Mouse (Mus musculus): ENCODE measurements around the gene Anp32a.

Anp32a gene

DNA sequence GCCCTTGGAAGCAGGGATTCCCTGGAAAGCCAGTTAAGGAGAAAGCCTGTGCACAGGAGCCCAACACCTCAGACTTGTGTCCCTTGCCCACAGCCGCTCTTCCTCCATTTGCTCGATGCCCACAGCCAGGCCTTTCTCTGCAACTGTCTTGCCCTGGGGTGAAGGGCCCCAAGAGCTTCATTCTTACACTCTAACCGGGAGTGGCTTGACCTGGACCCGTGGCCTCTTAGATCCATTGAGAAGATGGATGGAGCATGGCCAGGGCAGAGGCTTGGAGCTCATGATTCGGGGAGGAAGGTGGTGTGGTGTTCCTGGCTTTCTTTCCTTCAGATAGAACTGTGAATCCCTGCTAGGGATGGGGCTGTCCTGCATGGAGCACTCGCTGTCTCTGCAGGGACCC is 28.1 kb downstream of the Anp32a start:
- no peak for DNase-seq (ENCODE audit: low spot score)

DNA sequence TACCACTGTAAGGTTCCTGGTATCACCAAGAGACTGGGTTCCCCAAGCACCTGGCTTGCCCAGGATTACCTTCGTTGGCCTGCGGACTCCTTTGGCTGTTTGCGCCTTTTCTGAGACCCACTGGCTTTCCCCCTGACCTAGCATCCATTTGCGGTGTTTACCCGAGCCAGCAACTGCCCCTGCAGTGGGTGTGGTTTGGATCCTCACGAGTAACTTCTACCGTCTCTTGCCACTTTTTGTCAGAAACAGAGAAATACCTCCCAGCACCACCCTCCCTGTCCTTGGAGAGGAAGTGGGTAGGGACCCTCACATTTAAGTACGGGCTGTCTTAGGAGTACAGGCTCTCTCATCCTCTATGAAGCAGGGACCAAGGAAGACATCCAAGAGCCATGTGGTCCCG is 29.1 kb downstream of the Anp32a start:
- no peak for DNase-seq (ENCODE audit: low spot score)

DNA sequence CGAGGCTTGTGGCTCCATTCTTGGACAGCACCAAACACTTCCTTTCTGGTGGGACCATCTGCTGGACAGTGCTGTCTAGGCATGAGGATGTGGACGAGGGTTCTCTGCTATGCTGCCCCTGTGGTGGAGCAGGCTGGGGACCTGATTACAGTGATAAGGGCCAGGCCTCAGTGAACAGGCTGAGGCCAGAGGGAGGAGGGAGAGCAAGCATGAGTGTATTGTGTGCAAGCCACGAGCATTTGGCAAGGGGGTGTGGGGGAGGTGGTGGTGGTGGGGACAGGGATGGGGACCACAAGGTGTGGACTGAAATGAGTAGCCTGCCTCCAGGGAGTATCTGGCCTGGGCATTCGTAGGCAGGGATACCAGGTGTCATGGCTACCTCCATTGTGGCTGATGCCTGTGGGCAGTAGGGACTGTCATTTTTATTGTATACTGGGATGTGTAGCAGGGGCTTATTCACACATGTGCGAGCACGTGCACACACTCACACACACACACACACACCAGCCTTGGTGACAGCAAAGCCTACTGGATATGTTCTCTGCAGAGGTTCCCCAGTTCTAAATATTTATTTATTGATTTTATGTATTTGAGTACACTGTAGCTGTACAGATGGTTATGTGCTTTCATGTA is 29.7 kb downstream of the Anp32a start:
- DNase-seq (ENCODE audit: low spot score) = no peak

DNA sequence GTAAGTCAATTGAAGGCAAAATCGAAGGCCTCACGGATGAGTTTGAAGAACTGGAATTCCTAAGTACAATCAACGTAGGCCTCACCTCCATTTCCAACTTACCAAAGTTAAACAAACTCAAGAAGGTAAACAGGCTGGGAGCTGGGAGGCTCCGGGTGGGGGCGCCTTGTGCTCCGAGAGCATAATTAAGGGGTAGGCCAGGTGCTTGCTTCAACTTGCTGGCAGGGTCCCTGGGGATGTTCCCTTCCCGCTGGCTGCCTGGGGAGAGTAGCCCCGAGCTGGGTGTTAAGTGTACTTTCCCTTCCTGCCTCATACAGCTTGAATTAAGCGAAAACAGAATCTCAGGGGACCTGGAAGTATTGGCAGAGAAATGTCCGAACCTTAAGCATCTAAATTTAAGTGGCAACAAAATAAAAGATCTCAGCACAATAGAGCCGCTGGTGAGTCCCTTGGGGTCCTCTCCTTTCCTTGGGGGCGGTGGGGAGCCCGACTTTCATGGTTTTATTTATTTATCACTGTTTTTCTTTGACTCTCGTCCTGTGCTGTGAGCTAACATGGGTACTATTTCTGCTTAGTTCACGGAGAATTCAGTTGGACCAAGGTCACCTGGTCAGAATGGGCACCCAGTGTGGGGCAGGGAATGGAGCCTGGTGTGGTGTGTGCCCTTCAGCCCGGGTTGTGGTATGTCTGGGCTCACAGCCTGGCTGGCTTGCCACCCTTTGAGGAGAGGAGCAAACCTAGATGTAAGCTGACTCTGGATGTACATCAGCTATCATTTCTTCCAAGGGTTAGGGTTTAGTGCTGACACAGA is 30.9 kb downstream of the Anp32a start:
- DNase-seq (ENCODE audit: low spot score) = no peak

DNA sequence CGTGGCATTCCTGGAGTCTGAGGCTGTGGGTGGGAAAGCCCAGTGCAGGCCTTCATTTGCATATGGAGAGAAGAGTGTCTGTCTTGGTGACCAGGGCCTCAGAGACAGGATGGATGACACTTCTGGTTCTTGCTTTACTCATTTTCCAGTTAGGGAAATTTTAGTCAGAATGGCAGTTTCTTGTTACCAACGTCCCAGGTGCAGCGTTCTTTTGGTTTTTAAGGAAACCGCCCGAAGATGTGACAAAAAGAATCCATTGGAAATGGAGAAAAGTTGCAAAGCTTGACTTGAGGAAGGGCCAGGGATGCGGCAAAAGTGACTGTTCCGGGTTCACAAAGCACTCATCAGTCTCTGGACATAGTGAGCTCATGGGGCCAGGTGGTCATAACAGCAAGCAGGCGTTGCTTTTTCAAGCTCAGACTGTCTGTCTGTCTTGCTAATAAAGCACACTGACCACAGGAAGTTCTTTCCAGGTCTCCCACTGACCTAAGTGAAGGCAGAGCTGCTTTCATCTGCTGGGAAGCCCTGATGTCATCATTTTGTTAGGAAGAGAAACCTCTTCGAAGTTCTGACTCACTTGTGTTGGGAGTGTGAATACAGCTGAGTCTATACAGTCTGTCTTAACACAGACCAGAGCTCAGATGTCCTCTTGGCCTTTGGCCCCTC is 31.6 kb downstream of the Anp32a start:
- no peak for DNase-seq (ENCODE audit: low spot score)

DNA sequence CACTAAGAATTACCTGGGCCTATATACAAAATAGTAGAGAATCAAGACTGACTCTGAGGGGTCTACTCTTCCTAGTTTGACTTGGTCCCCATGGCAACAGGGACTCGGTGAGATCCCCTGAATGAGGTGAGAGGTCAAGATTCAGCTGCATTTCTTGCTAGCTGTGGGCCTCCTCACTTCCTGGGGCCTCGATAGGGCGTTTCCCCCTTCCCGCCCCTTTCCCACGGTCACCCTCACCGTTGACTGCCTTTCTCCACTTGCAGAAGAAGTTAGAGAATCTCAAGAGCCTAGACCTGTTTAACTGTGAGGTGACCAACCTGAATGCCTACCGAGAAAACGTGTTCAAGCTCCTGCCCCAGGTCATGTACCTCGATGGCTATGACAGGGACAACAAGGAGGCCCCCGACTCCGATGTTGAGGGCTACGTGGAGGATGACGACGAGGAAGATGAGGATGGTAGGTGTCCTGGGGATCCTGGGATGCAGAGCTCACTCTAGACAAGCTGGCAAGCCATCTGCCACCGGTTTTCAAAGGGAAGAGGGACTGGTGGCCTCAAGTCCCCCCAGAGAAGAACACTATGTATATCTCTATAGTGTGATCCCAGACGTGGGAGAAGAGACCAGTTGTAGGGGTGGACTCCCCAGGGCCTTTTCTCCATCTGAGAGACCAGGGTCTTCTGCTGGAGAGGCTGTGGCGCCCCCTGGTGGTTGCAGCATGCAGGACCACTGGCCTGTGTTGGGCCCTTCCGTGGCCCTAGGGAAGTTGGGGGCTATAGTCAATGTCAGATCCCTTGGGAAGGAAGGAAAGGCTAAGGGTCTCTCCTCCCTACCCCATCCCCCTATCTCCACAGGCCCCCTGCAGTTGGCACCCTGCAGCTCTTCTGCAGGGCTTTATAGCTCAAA is 32.4 kb downstream of the Anp32a start:
- DNase-seq (ENCODE audit: low spot score) = no peak

DNA sequence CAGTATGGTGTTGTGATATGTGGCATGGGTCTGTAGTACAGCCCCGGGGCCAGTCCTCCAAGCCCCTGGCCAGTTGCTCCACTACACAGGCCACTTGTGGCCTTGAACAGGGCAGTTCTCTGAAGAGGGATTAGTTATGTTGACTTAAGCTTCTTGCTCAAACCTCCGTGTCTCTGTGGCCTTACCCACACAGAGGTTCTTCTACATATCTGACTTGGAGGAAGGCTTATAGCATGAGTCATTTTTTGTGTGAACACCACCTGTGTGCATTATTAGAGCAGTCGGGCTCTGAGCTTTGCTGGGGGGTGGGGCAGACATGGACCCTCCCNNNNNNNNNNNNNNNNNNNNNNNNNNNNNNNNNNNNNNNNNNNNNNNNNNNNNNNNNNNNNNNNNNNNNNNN is 33.2 kb downstream of the Anp32a start:
- no peak for DNase-seq (ENCODE audit: low spot score)

DNA sequence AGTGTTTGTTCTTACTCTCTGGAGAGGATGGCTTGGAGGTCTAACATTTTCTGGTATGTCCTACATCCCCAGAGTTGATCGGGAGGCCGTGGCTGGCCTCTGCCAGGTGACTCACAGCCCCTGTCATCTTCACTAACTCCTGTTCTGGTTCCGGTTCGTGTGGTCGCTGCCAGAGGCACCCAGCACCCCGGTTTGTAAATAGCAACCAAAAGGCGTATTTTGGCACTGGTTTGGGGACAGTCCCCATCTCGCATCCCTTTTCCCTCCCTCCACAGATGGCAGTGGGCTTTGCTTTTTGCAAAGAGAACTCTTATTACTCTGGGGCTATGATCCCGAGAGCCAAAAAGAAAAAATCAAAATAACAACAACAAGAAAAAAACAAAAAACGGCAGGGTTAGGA is 36.8 kb downstream of the Anp32a start:
- no peak for DNase-seq (ENCODE audit: low spot score)

DNA sequence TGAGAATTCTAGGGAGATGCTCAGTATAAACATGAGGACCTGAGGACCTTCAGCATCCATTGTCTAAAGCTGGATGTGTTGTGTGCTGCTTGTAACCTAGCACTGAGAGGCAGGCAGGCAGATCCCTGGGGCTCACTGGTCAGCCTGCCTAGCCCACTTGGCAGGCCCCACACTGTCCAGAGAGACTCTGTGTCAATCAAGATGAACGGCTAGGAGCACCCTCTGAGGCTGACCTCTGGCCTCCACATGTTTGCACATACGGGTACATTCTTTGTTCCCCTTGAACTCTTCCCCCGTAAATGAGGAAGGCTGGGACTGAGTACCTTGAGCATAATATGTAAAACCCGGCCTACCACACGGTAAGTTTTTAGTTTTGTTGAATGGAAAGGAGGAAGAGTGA is 39.3 kb downstream of the Anp32a start:
- DNase-seq (ENCODE audit: low spot score) = peak; percentile 49

DNA sequence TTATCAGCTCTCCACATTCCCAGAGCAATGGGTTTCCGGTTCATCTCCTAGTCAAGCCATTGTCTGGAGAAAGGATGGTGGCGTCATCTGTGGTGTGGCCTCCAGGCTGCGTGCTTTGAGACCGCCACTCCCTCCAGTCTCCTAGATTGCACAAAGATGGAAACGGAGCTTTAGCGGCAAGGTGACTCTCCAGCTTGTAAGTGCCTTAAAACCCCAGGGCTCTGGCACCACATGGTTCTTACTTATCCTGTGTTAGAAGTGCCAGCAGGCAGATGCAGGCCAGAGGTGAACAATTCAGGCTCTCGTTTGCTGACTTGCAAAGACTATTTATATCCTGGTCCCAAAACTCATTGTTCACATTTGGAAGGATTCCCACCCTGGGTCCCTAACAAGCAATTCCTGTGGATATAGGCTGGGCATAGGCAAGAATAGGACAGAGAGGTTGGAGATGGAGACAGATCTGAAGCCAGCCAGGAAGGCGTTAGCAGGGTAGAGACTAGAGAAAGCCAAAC is 40.4 kb downstream of the Anp32a start:
- DNase-seq (ENCODE audit: low spot score) = peak; percentile 58

DNA sequence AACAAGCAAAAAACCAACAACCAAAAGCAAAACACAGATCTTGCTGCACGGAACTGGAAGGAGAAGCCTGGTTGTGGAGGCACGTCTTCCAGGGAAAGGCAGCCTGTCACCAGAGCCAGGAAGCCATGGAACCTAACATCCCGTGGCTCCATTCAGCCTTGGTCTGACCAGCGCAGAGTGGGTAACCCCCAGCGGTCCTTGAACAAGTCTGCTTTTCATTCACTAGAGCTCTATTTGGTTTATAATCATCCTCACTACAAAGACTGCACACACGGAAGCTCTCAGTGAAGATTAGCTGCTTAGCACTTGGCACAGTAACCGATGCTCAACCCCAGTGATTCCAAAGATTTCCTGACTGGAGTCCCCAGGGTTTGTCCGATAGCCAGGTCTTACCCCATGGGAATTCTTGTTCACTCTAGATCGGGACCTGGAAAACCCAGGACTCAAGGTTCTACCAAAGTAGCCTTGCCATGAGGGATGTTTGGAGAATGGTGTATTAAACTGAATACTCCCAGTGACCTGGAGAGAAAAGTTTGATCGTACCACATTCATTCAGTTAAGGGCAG is 41.5 kb downstream of the Anp32a start:
- no peak for DNase-seq (ENCODE audit: low spot score)

DNA sequence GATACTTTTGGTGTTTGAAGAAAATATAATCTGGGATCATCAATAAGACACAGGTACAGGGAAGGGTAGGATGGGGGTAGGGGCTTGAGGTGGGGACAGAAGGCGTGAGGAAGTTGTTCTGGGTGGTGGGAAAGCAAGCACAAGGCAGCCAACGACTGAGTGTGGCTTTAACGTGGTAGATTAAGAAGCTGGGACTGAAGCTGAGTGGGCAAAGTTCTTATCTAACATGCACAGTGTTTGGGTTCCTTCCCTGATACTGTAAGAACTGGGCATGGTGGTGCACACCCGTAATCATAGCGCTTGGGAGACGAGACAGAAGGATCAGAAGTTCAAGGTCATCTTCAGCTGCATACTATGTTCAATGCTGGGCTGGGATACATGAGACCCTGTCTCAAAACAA is 44.0 kb downstream of the Anp32a start:
- DNase-seq (ENCODE audit: low spot score) = no peak

DNA sequence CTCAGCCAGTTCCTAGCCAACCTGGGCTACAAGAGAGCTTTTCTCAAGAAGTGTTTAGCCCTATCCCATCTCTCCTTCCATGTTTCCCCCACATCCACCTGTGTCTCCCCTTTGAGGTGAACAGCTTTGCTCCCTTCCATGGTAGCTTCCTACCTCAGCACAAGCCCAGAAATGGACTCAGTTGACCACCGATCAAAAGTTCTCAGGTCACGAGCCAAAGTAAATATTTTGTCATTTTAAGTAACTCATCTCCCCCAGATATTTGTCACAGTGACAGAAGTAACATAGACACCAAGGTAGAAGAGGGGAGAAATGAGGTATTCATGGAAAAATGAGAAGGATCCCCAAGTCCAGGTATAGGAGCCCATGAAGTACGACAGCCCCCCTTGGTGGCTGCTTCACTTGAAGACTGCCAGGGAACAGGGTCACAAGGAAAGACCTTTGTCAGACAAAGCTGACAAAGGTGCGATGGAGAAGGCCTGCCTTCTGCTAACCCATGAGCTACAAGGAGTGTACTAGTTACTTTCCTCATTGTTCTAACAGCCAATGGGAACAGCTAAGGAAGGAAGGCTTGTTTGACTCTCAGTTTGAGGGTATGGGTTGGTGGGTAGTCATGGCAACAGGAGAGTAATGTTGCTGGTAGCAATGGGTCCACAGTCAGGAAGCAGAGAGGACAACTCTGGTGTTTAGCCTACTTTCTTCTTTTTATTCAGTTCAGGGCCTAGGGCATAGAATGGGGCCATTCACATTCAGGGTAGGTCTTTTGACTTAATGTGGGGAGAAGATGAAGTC is 44.8 kb downstream of the Anp32a start:
- DNase-seq (ENCODE audit: low spot score) = no peak

DNA sequence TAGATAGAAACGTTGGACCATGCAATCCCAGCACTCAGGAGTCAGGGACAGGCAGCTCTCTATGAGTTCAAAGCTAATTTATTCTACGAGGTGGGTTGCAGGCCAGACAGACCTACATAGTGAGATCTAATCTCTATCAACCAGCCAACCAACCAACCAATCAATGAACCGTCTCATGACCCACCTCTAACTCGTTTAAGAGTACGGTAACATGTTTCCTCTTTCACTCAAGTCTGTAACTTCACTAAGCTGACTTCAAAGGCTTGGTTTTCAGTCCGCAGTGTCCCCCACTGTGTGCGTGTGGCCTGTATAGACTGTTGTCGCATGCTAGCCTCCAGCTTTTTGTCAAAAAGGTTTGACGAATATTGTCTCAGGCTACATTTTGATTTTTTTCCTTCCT is 48.6 kb downstream of the Anp32a start:
- DNase-seq (ENCODE audit: low spot score) = no peak

DNA sequence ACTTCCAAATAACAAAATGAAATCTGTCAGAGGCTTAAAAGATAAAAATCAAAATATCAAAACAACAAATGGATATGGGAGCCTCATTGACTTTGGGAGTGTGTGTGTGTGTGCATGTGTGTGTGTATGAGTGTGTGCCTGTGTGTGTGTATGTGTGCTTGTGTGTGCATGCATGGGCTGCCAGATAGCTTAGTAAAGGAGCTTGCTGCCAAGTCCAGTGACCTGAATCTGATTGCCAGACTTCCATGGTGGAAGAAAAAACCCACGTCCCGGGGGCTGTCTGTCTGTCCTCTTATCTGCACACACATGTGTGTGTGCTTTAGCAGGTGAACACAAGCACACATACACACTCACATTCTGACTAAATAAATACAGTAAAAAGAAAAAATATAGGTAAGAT is 52.4 kb downstream of the Anp32a start:
- no peak for DNase-seq (ENCODE audit: low spot score)

DNA sequence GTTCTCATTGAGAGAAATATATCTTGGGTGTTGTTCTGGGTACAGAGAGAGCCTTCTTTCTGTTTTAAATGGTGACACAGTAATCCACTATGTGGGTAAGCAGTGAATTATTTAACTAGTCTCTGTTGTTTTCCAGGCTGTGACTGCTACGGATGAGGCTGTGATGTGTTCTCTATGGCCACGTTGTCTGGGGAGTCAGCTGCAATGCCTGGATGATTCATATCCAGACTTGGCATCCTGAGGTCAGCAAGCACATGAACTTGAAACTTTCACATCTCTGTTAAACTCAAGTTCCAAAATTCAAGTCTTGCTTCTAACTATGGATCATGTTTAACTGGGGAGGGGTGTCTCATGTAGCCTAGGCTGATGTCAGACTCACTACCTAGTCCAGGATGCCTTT is 53.1 kb downstream of the Anp32a start:
- no peak for DNase-seq (ENCODE audit: low spot score)

DNA sequence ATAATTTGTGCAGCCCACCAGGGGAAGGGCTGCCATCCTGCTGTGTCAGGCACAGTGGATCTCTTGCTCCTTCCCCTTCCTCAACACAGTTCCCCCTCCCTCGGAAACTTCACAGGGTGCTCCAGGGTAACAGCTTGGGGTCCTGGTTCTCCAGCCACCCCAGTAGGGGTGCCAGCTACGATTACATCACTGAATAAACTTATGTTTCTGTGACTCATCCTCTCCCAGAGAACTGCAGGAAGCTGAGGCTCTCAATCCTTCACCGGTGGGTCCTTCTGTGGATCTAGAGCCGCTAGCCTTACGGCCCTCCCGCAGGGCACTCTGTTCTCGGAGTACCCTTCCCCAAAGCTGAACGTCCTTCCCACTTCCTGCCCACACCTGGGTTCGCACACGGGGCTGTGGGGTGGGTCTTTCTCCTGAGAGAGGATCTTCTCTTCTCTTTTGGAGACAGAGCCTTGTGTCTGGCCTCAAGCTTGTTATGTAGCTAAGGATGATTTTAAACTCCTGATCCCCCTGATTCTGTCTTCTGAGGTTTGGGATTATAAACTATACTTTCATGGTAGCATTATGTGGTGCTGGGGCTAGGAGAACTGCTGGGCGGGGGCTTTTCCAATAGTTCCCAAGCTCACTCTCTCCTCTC is 59.6 kb downstream of the Anp32a start:
- no peak for DNase-seq (ENCODE audit: low spot score)

DNA sequence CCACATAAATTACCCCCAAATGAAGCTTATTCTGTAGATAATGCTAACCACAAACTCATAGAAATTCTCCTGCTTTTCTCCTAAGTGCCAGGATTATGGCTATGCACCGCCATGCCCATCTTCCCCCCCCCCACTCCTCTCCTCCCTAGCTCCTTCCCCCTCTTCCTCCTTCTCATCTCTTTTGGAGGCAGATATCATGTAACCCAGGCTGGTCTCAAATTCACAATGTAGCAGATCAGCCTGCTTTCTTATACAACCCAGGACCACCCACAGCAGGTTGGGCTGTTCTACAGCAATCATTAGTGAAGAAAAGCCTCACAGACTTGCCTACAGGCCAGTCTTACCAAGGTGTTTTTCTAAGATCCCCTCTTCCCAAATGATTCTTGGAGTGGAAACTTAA is 60.5 kb downstream of the Anp32a start:
- DNase-seq (ENCODE audit: low spot score) = no peak

DNA sequence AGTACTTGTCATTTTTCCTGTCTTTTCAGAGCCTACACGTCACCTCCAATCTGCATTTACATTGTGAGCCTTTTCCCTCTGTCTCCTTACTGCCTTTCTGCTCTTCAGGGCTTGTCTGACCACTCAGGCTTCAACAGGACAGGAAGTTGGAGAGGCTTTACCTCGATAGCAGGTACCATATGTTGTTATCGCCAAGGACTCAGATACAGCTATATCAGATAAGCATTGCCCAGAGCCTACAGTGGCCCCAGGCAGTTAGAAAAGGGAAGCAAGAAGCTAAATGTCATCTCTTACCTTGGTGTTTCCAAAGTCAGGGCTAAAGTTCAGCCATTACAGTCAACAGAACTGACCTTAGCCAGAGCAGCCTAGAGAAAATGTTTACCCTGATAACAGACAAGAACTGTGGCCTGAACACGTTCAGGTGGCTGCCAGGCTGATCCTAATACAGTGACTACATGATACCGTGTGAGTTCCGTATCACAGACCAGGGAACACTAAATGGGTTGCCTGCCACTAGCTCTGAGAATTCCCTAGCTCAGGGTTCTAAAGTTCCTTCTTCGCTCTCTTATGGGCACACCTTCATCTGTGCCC is 65.4 kb downstream of the Anp32a start:
- DNase-seq (ENCODE audit: low spot score) = no peak

Data from adipocyte (in vitro differentiated cells).